Mouse (Mus musculus): Measurements from ENCODE around the gene Gm12184.
"Not testable (repeated sequence)": the region's sequence is repeated elsewhere in the genome, so short reads cannot be mapped to it uniquely, and the experiment has no call there.

Gene Gm12184

GRCm38 (mm10) chr11:48850240-48850639, 23.8 kb upstream of the Gm12184 start:
- DNase-seq (ENCODE audit: extremely low read depth, low read depth, low spot score) = no peak

GRCm38 (mm10) chr11:48846881-48847280, 20.4 kb upstream of the Gm12184 start:
- no peak for DNase-seq (ENCODE audit: extremely low read depth, low read depth, low spot score)

- not testable (repeated sequence) for DNase-seq (ENCODE audit: extremely low read depth, low read depth, low spot score)
Measured at GRCm38 (mm10) chr11:48846362-48846761, 19.9 kb upstream of the Gm12184 start.

- no peak for DNase-seq (ENCODE audit: extremely low read depth, low read depth, low spot score)
Measured at GRCm38 (mm10) chr11:48845244-48845815, 18.9 kb upstream of the Gm12184 start.

GRCm38 (mm10) chr11:48844309-48844708, 17.9 kb upstream of the Gm12184 start:
- no peak for DNase-seq (ENCODE audit: extremely low read depth, low read depth, low spot score)

GRCm38 (mm10) chr11:48843202-48843601, 16.7 kb upstream of the Gm12184 start:
- DNase-seq (ENCODE audit: extremely low read depth, low read depth, low spot score) = no peak

- DNase-seq (ENCODE audit: extremely low read depth, low read depth, low spot score) = no peak
Measured at GRCm38 (mm10) chr11:48842378-48842792, 15.9 kb upstream of the Gm12184 start.

- no peak for DNase-seq (ENCODE audit: extremely low read depth, low read depth, low spot score)
Measured at GRCm38 (mm10) chr11:48841213-48841612, 14.8 kb upstream of the Gm12184 start.

GRCm38 (mm10) chr11:48840805-48841204, 14.3 kb upstream of the Gm12184 start:
- DNase-seq (ENCODE audit: extremely low read depth, low read depth, low spot score) = no peak

- no peak for DNase-seq (ENCODE audit: extremely low read depth, low read depth, low spot score)
Measured at GRCm38 (mm10) chr11:48838879-48839680, 12.6 kb upstream of the Gm12184 start.

GRCm38 (mm10) chr11:48838181-48838797, 11.8 kb upstream of the Gm12184 start:
- DNase-seq (ENCODE audit: extremely low read depth, low read depth, low spot score) = no peak

GRCm38 (mm10) chr11:48837310-48838180, 11.1 kb upstream of the Gm12184 start:
- DNase-seq (ENCODE audit: extremely low read depth, low read depth, low spot score) = no peak

- no peak for DNase-seq (ENCODE audit: extremely low read depth, low read depth, low spot score)
Measured at GRCm38 (mm10) chr11:48836990-48837309, 10.5 kb upstream of the Gm12184 start.

GRCm38 (mm10) chr11:48835923-48836322, 9.5 kb upstream of the Gm12184 start:
- no peak for DNase-seq (ENCODE audit: extremely low read depth, low read depth, low spot score)

GRCm38 (mm10) chr11:48833731-48834639, 7.5 kb upstream of the Gm12184 start:
- DNase-seq (ENCODE audit: extremely low read depth, low read depth, low spot score) = no peak

GRCm38 (mm10) chr11:48833078-48833730, 6.7 kb upstream of the Gm12184 start:
- DNase-seq (ENCODE audit: extremely low read depth, low read depth, low spot score) = no peak

- no peak for DNase-seq (ENCODE audit: extremely low read depth, low read depth, low spot score)
Measured at GRCm38 (mm10) chr11:48831273-48831672, 4.8 kb upstream of the Gm12184 start.

- DNase-seq (ENCODE audit: extremely low read depth, low read depth, low spot score) = no peak
Measured at GRCm38 (mm10) chr11:48830279-48830678, 3.8 kb upstream of the Gm12184 start.

- DNase-seq (ENCODE audit: extremely low read depth, low read depth, low spot score) = no peak
Measured at GRCm38 (mm10) chr11:48827926-48828325, 1.5 kb upstream of the Gm12184 start.

- no peak for DNase-seq (ENCODE audit: extremely low read depth, low read depth, low spot score)
Measured at GRCm38 (mm10) chr11:48826752-48827096, 269 bp upstream of the Gm12184 start.
